Mouse (Mus musculus) cerebellum, adult 9-11 months (tissue): ENCODE measurements around the gene Cdkn1c.

Experiments used
- DNase-seq: peaks from one replicate; pipeline ENCODE4 v3.0.0; 2022

The Cdkn1c gene

GRCm38 (mm10) chr7:143460874-143461273 is at the start of gene Cdkn1c:
Cdkn1c (minus strand) TSS chr7:143461050.
- DNase-seq, result peak; percentile 45

GRCm38 (mm10) chr7:143509566-143509965 is 48.7 kb upstream of the Cdkn1c start:
- no peak for DNase-seq

GRCm38 (mm10) chr7:143506675-143507074 is 45.8 kb upstream of the Cdkn1c start:
- no peak for DNase-seq

GRCm38 (mm10) chr7:143506271-143506670 is 45.4 kb upstream of the Cdkn1c start:
- no peak for DNase-seq

- DNase-seq, result no peak
Measured at GRCm38 (mm10) chr7:143505823-143506222, 45.0 kb upstream of the Cdkn1c start.

- no peak for DNase-seq
Measured at GRCm38 (mm10) chr7:143505411-143505810, 44.6 kb upstream of the Cdkn1c start.

- DNase-seq, result no peak
Measured at GRCm38 (mm10) chr7:143503926-143504325, 43.1 kb upstream of the Cdkn1c start.

GRCm38 (mm10) chr7:143502418-143503200 is 41.8 kb upstream of the Cdkn1c start, which contains the start of gene Phlda2:
Phlda2 (minus strand) TSS chr7:143503150.
- DNase-seq, result no peak

- no peak for DNase-seq
Measured at GRCm38 (mm10) chr7:143501643-143502417, 41.0 kb upstream of the Cdkn1c start.

GRCm38 (mm10) chr7:143500912-143501311 is 40.1 kb upstream of the Cdkn1c start:
- DNase-seq, result no peak

- no peak for DNase-seq
Measured at GRCm38 (mm10) chr7:143498584-143498983, 37.7 kb upstream of the Cdkn1c start.

- no peak for DNase-seq
Measured at GRCm38 (mm10) chr7:143495104-143495961, 34.5 kb upstream of the Cdkn1c start.

- no peak for DNase-seq
Measured at GRCm38 (mm10) chr7:143493616-143494126, 32.8 kb upstream of the Cdkn1c start.

GRCm38 (mm10) chr7:143489735-143490134 is 28.9 kb upstream of the Cdkn1c start:
- no peak for DNase-seq

- no peak for DNase-seq
Measured at GRCm38 (mm10) chr7:143482541-143482940, 21.7 kb upstream of the Cdkn1c start.

- no peak for DNase-seq
Measured at GRCm38 (mm10) chr7:143481806-143482387, 21.0 kb upstream of the Cdkn1c start.

- DNase-seq, result no peak
Measured at GRCm38 (mm10) chr7:143480498-143480897, 19.6 kb upstream of the Cdkn1c start.

- no peak for DNase-seq
Measured at GRCm38 (mm10) chr7:143477800-143478199, 16.9 kb upstream of the Cdkn1c start.

- no peak for DNase-seq
Measured at GRCm38 (mm10) chr7:143476702-143477335, 16.0 kb upstream of the Cdkn1c start.

- DNase-seq, result no peak
Measured at GRCm38 (mm10) chr7:143475876-143476275, 15.0 kb upstream of the Cdkn1c start.

- no peak for DNase-seq
Measured at GRCm38 (mm10) chr7:143474811-143475210, 14.0 kb upstream of the Cdkn1c start.
